Mouse (Mus musculus) hindbrain, postnatal 0 days (tissue): ENCODE measurements around the gene Mtx3. TPM values are rescaled to one million over a fixed set of nuclear protein-coding genes. Genes with fewer than 3 reads are reported as not detected.

Source experiments
- ATAC-seq: fragments of 200-750 bp; cut with Nextera tagmentation; 2 replicates; pipeline ENCODE4 v1.8.0; 2017; ENCODE audit warnings: mild to moderate bottlenecking, moderate TSS enrichment, moderate library complexity
- DNase-seq: peaks from one replicate; pipeline ENCODE4 v3.0.0-alpha.2; 2015; ENCODE audit warnings: low spot score
- H3K27ac ChIP-seq: fragments of 300-500 bp; sonication (generic); 2 replicates; pipeline ENCODE4 v1.5.1; 2014; ENCODE audit warnings: mild to moderate bottlenecking
- H3K27me3 ChIP-seq: fragments of 300-500 bp; sonication (generic); 2 replicates; pipeline ENCODE4 v1.6.1; 2014; ENCODE audit warnings: low read length, mixed read lengths; ENCODE audit not compliant: insufficient read depth
- H3K36me3 ChIP-seq: fragments of 300-500 bp; sonication (generic); 2 replicates; pipeline ENCODE4 v1.6.1; 2014; ENCODE audit warnings: low read length, mixed read lengths; ENCODE audit not compliant: insufficient read depth
- H3K4me1 ChIP-seq: fragments of 300-500 bp; sonication (generic); 2 replicates; pipeline ENCODE4 v1.6.1; 2014; ENCODE audit warnings: antibody characterized with exemption, low read length, mixed read lengths; ENCODE audit not compliant: insufficient read depth
- H3K4me2 ChIP-seq: fragments of 300-500 bp; sonication (generic); 2 replicates; pipeline ENCODE4 v1.6.1; 2014; ENCODE audit warnings: low read depth, mild to moderate bottlenecking, low read length, moderate library complexity, mixed read lengths
- H3K4me3 ChIP-seq: fragments of 300-500 bp; sonication (generic); 2 replicates; pipeline ENCODE4 v1.5.1; 2014; ENCODE audit warnings: low read length
- H3K9ac ChIP-seq: fragments of 300-500 bp; sonication (generic); replicated peaks from 2 replicates; pipeline ENCODE4 v1.6.1; 2014; ENCODE audit warnings: mild to moderate bottlenecking, low read length, moderate library complexity, mixed read lengths
- H3K9me3 ChIP-seq: fragments of 300-500 bp; sonication (generic); 2 replicates; pipeline ENCODE4 v1.6.1; 2016; ENCODE audit warnings: low read length, mixed read lengths
- CTCF ChIP-seq: IDR thresholded peaks from 2 replicates; pipeline ENCODE4 v1.5.1; 2016; ENCODE audit warnings: antibody characterized with exemption, control low read depth, low read depth
- WGBS: fragments of 180-500 bp; shearing (Covaris S2); extraction: QIAGEN DNeasy Blood & Tissue Kit; methylation state at CpG from one replicate; pipeline ENCODE4 v1.1.7; 2014; 5-methylcytosine and 5-hydroxymethylcytosine counted together
- polyA plus RNA-seq: library from polyadenylated mRNA; unstranded; fragments of >200 nt; fragmentation: Nextera tagmentation; extraction: Ambion mirVana; gene quantifications from 2 replicates; pipeline ENCODE4 v1.2.1, GENCODE M21; 2015
- total RNA-seq: library from RNA; depleted of rRNA; stranded (reverse); fragments of >200 nt; gene quantifications from 2 replicates; pipeline ENCODE4 v1.2.3, GENCODE M21; 2014

Gene Mtx3
- total and polyA plus RNA-seq, 2 experiments from 2014 or later = 3.6 to 19.9 TPM

DNA sequence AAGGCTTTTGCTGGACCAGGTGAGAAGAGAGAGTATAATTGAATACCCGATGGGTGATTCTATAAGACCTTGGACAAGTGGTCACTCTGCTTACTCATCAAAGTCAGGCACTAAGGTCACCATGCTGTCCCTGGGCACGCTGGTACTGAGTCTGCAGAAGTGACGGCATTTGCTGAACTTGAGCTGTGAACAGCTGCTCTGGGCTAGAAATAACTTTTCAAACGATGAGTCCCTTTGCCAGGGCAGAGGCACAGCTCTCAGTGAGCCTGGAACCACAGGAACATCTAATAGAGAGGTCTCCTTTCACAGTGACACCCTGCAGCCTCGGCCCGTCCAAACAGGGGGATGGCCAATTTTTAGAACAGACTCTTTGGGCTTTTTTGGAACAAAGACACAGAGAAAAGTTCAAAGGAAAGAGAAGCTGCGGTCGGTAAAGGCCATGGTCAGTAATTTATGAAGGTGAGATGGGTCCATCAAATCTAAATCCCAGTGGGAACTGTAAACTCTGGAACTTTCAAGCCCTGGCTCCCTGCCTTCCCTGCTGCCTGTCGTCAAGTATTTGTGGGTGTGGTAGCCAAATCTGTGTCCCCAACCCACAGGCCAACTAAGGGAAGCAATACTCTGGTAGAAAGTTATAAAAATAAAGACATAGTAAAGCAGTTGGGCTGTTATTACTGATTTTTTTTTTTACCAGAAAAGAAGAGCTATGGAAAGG, 37.9 kb downstream of the Mtx3 start:
- Histone ChIP-seq H3K27ac (no peak overlapping the region), H3K27me3 (no peaks in the 10 kb centered on the region), H3K4me2 (no peak overlapping the region), H3K9me3 (no peaks in the 10 kb centered on the region), H3K9ac (no peak overlapping the region), H3K4me3 (no peak overlapping the region), H3K36me3 (no peaks in the 10 kb centered on the region), H3K4me1 (no peaks in the 10 kb centered on the region)
- no peak for ATAC-seq
- TF ChIP-seq CTCF = no peak
- WGBS = 76% methylated on average over 9 of the region's 9 CpGs
- DNase-seq = no peak

DNA sequence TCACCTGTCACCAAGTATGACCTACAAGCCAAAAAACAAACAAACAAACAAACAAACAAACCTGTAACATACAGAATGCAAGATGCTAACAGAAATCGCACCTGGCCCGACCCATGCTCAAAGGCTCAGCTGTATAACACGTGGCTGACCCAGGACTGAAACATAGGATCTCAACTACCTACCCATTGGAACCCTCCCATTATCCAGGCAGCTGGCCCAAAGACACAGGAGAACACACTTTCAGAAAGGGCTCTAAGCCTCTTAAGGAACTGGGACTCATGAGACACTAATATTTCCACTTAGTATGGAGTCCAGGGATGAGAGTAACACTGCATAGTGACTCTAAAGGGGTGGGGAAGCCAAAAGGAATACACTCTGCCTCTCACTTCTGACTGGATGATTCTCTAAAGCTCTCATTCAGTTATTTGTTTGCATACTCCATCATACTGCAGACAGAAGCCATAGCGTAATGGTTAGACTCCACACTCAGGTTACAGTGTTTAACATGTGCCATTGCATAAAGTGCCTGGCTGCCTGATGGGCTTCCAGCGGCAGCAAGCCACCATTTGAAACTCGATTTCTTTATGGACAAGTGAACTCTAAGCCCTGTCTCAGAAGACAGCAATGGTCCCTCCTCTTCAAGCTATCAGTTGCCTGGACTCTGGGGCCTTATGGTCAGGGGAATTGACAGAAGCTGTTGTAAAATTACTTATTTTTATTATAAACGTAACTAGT, 38.6 kb downstream of the Mtx3 start:
- Histone ChIP-seq H3K36me3 (no peaks in the 10 kb centered on the region), H3K9me3 (no peaks in the 10 kb centered on the region), H3K27me3 (no peaks in the 10 kb centered on the region), H3K27ac (no peak overlapping the region), H3K9ac (no peak overlapping the region), H3K4me3 (no peak overlapping the region), H3K4me2 (no peak overlapping the region), H3K4me1 (no peaks in the 10 kb centered on the region)
- TF ChIP-seq CTCF = no peak
- no peak for DNase-seq
- WGBS = 87% methylated on average over 7 of the region's 7 CpGs
- no peak for ATAC-seq

DNA sequence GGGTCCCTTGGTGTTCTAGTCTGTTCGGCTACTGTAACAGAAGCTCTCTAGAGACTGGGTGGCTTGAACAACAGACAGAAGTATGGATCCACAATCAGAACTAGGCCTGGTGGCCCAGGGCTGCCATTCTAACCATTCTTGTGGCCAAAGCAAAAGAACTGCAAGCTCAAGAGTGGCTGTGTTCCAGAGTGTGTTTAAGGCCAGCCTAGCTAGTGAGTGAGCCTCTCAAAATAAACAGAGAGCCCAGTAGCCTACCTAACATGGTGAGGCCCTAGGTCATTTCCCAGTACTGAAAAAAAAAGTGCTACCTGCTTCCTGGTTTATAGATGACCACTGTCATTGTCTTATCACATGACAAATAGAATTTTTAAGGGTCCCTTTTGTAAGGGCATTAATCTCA, 39.6 kb downstream of the Mtx3 start:
- Histone ChIP-seq H3K9ac (no peak overlapping the region), H3K4me2 (no peak overlapping the region), H3K27ac (no peak overlapping the region), H3K27me3 (no peaks in the 10 kb centered on the region), H3K9me3 (no peaks in the 10 kb centered on the region), H3K4me1 (no peaks in the 10 kb centered on the region), H3K36me3 (no peaks in the 10 kb centered on the region), H3K4me3 (no peak overlapping the region)
- 92% methylated on average over 1 of the region's 1 CpGs for WGBS
- TF ChIP-seq CTCF = no peak
- DNase-seq = no peak
- no peak for ATAC-seq

DNA sequence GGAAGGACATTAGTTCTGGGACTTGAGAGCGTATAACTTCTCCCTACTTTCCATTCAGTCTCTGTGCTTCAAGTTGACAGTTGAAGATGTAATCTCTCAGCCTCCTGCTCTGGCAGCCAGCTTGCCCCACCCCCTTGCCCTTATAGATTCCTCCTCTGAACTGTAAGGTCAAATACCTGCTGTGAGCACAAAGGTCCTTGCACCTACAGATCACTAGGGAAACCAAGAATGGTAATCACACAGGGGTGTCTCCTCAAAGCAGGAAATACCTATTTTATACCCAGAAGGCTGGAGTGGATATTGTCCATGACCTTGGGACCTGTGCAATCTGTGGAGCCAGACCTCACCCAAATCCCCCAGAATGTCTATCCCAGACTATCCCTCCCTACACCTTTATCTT, 40.4 kb downstream of the Mtx3 start:
- Histone ChIP-seq H3K4me3 (no peak overlapping the region), H3K4me2 (no peak overlapping the region), H3K27me3 (no peaks in the 10 kb centered on the region), H3K9me3 (no peaks in the 10 kb centered on the region), H3K27ac (no peak overlapping the region), H3K9ac (no peak overlapping the region), H3K36me3 (no peaks in the 10 kb centered on the region), H3K4me1 (no peaks in the 10 kb centered on the region)
- DNase-seq (no peak), ATAC-seq (no peak)
- 53% methylated on average over 1 of the region's 1 CpGs for WGBS
- TF ChIP-seq CTCF = no peak

DNA sequence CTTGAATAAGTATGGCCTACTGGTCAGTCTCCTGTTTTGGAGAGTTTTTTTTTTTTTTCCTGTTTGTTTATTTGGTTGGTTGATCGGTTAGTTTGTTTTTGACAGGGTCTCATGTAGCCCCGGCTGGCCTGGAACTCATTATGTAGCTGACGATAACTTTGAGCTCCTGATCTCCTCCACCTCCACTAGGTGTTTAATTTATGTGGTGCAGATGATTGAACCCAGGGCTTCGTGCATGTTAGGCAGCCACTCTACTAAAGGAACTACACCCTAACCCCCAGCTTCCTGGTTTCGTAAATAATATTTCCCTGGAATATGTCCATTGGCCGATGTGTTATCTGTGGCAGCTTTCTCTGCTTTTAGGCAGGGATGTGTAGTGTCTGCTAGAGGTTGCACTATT, 54.5 kb downstream of the Mtx3 start:
- no peak for DNase-seq
- Histone ChIP-seq H3K9me3 (no peaks in the 10 kb centered on the region), H3K9ac (no peak overlapping the region), H3K27me3 (no peaks in the 10 kb centered on the region), H3K4me1 (no peaks in the 10 kb centered on the region), H3K4me3 (no peak overlapping the region), H3K36me3 (no peaks in the 10 kb centered on the region), H3K27ac (no peak overlapping the region), H3K4me2 (no peak overlapping the region)
- WGBS = 93% methylated on average over 6 of the region's 6 CpGs
- TF ChIP-seq CTCF = no peak
- ATAC-seq = no peak

DNA sequence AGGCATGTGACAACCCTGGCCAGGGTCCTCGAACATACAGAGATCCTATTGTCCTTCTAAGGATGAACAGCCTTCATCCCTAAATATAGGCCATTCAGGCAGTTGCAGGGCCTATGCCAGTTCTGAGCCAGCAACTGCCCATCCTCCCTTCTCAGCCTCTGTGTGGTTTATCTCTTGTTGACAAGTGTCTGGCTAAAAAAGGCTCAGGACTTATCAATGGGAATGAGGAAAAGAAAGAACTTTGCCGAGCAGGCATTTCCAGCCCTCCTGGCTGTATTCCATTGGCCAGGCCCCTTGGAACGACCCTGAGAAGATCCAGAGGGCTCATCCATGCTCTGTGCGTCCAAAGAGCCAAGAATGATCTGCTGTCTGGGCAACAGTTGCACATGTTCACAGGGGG, 58.7 kb downstream of the Mtx3 start:
- DNase-seq (no peak), ATAC-seq (no peak)
- Histone ChIP-seq H3K9ac (no peak overlapping the region), H3K4me3 (no peak overlapping the region), H3K4me1 (no peaks in the 10 kb centered on the region), H3K27ac (no peak overlapping the region), H3K27me3 (no peaks in the 10 kb centered on the region), H3K36me3 (no peaks in the 10 kb centered on the region), H3K9me3 (no peaks in the 10 kb centered on the region), H3K4me2 (no peak overlapping the region)
- TF ChIP-seq CTCF = no peak
- 41% methylated on average over 4 of the region's 4 CpGs for WGBS

DNA sequence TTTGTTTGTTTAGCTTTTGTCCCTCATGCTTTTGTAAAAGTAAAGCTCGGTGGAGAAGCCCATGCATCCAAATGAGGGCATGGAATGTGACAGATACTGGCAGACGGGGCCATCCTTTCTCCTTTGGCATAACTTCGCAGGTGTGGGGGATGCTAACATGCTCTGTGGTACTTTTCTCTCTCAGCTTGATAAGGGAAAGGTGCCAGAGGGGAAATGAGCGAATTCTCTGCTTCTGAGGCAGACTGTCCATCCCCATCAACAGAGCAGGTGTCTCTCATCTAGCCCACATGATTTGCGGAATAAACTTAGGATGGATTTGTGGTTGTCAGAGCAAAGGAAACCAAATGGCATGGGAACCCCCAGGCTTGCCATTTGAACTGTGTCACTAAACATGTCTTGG, 61.4 kb downstream of the Mtx3 start:
- 78% methylated on average over 5 of the region's 5 CpGs for WGBS
- H3K4me2 ChIP-seq = no peak overlapping the region
- H3K27ac ChIP-seq = no peak overlapping the region
- H3K4me3 ChIP-seq = no peak overlapping the region
- TF ChIP-seq CTCF = no peak
- no peak for ATAC-seq
- H3K27me3 ChIP-seq = no peaks in the 10 kb centered on the region
- H3K9me3 ChIP-seq = no peaks in the 10 kb centered on the region
- no peak for DNase-seq
- H3K9ac ChIP-seq = no peak overlapping the region
- H3K36me3 ChIP-seq = no peaks in the 10 kb centered on the region
- H3K4me1 ChIP-seq = no peaks in the 10 kb centered on the region
